Mouse (Mus musculus) G1E-ER4 (cell line): Measurements from ENCODE around the gene Slc9a8. TPM values are rescaled to one million over a fixed set of nuclear protein-coding genes. Genes with fewer than 3 reads are reported as not detected.

Experiments used
- GATA1 ChIP-seq: IDR thresholded peaks from one replicate; pipeline ENCODE4 v1.8.0; 2012; ENCODE audit warnings: low read length, inconsistent platforms
- polyA plus RNA-seq: library from polyadenylated mRNA; stranded (reverse); fragments of >175 nt; gene quantifications from 2 replicates; pipeline ENCODE4 v1.2.3, GENCODE M21; 2012

The Slc9a8 gene
- 6.3 and 10.2 TPM in 2 replicates for polyA plus RNA-seq

GRCm38 (mm10) chr2:167421330-167422149 lies at the start of gene Slc9a8:
Slc9a8 (plus strand) TSS chr2:167421712.
- TF ChIP-seq GATA1: no peak

GRCm38 (mm10) chr2:167373266-167373665 lies 48.2 kb upstream of the Slc9a8 start:
- TF ChIP-seq GATA1: no peak

- no peak for TF ChIP-seq GATA1
Observed at GRCm38 (mm10) chr2:167374191-167374805, 47.2 kb upstream of the Slc9a8 start.

- TF ChIP-seq GATA1: no peak
Observed at GRCm38 (mm10) chr2:167375135-167375534, 46.4 kb upstream of the Slc9a8 start.

GRCm38 (mm10) chr2:167375688-167376087 lies 45.8 kb upstream of the Slc9a8 start:
- no peak for TF ChIP-seq GATA1

GRCm38 (mm10) chr2:167376160-167376564 lies 45.4 kb upstream of the Slc9a8 start:
- TF ChIP-seq GATA1: no peak

GRCm38 (mm10) chr2:167377697-167378096 lies 43.8 kb upstream of the Slc9a8 start:
- TF ChIP-seq GATA1: no peak

- TF ChIP-seq GATA1: no peak
Observed at GRCm38 (mm10) chr2:167378972-167379371, 42.5 kb upstream of the Slc9a8 start.

GRCm38 (mm10) chr2:167380615-167381285 lies 40.8 kb upstream of the Slc9a8 start:
- no peak for TF ChIP-seq GATA1

- no peak for TF ChIP-seq GATA1
Observed at GRCm38 (mm10) chr2:167381596-167381995, 39.9 kb upstream of the Slc9a8 start.

- TF ChIP-seq GATA1: no peak
Observed at GRCm38 (mm10) chr2:167382389-167382788, 39.1 kb upstream of the Slc9a8 start.

GRCm38 (mm10) chr2:167383666-167384083 lies 37.8 kb upstream of the Slc9a8 start:
- no peak for TF ChIP-seq GATA1

GRCm38 (mm10) chr2:167386456-167386855 lies 35.1 kb upstream of the Slc9a8 start:
- no peak for TF ChIP-seq GATA1

- no peak for TF ChIP-seq GATA1
Observed at GRCm38 (mm10) chr2:167386998-167387397, 34.5 kb upstream of the Slc9a8 start.

GRCm38 (mm10) chr2:167394426-167394825 lies 27.1 kb upstream of the Slc9a8 start:
- no peak for TF ChIP-seq GATA1

GRCm38 (mm10) chr2:167399012-167399411 lies 22.5 kb upstream of the Slc9a8 start:
- no peak for TF ChIP-seq GATA1
